Mouse (Mus musculus): ENCODE results near the gene Usp30.

Gene Usp30

DNA sequence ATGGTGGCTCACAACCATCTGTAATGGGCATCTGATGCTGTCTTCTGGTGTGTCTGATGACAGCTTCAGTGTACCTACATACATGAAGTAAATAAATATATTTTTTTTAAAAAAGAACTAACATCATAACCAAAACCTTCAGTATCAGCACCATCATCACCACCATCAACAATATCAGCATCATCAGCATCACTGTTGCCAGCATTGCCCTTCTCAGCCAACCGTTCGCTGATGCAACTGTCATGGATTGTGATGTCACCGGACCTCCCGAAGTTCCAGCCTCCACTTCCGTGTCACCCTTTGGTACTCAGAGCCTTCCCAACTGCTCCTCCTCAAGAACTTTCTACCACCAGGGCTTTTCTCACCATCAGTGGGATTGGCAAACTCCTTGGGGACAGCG is at the start of gene Usp30:
Gene Usp30 (plus strand): TSS at position 301 of the 400 bp plus-strand sequence.
- in situ Hi-C loops (cut with MboI): no loop called here

GRCm38 (mm10) chr5:114024390-114024789 is 40.9 kb upstream of the Usp30 start:
- in situ Hi-C loops (cut with MboI): no loop called here

DNA sequence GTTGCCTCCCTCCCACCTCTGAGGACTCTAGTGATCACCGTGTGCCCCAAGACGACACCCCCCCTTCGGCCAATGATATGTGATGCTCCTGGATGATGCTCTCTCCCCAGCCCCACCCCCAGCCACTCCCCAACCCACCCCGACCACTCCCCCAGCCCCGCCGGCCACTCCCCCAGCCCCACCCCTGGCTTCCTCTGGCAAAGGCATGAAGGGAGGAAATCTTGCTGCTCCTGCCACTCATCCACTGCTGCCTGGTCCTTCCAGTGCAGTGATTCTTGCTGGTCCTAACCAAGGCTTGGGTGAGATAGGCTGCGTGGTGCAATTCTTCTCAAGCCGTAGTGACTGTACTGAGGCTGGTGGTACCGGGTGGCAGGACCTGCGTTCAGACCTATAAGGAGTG is 40.4 kb upstream of the Usp30 start:
- in situ Hi-C loops (cut with MboI): no loop called here

DNA sequence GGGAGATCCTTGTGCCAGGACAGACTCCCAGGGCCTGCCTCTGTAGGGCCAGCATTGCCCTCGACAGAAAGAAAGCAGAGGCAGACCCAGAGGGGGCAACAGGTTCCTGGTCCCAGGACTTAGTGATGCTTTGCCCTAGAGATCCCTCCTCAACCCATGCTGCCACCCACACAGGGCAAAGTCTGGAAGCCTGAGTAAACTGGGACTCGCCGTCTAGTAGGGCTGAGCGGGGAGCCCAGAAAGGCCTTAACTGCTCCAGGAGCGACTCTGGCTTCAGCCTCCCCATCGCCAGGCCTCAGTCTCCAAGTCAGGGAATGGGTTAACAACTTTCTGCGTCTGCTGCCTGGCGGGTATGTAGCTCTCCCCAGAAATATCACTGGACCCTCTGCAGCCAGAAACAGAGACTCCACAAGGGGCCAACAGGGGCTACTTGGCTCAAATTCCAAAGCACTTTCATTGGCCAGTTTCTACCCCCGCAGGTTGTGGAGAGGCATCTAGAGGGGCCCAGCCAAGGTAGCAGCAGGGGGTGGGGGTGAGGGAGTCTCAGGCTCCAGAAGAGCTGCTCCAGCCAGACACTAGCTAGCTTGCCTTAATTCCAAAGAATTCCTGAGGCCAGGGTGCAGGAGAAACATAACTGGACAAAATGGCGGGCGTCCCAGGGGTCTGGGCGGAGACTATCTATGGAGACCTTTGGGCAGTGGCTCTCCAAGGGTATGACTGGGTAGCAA is 37.9 kb upstream of the Usp30 start:
- in situ Hi-C loops (cut with MboI): no loop called here

DNA sequence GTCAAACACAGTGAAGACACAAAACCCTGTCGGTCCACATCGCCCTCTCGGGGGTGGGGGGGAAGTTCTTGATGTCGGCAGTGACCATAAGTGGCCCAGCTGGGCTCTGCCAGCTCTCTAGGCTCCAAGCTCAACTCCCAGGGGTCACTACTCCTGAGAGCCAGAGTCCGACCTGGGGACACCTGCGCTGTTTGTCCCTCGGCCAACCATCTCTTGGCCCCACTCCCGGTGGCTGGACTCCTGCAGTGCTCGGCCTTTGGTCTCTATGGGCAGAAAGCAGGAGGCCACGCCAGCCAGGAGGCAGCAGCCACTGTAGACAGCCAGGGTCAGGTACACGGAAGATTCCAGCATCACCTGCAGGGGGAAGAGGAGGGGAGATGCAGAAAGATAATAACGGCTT is 37.1 kb upstream of the Usp30 start:
- in situ Hi-C loops (cut with MboI): no loop called here

DNA sequence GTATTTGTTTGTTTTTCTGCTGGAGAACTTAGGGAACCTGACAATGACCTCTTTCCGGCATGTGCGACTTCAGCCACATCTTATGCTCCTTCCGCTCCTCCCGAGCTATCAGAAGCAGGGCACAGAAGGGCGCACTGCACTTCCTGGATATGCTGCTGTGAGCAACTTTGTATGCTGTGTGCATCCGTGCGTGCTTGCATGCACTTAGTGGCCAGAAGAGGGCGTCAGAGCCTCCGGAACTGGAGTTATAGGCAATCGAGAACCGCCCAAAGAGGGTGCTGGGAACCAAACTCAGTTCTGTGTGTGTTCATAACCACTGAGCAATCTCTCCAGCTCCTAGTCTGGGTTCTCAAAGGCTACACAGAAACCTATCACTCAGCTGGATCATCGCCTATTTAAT is 34.6 kb upstream of the Usp30 start:
- in situ Hi-C loops (cut with MboI): no loop called here

DNA sequence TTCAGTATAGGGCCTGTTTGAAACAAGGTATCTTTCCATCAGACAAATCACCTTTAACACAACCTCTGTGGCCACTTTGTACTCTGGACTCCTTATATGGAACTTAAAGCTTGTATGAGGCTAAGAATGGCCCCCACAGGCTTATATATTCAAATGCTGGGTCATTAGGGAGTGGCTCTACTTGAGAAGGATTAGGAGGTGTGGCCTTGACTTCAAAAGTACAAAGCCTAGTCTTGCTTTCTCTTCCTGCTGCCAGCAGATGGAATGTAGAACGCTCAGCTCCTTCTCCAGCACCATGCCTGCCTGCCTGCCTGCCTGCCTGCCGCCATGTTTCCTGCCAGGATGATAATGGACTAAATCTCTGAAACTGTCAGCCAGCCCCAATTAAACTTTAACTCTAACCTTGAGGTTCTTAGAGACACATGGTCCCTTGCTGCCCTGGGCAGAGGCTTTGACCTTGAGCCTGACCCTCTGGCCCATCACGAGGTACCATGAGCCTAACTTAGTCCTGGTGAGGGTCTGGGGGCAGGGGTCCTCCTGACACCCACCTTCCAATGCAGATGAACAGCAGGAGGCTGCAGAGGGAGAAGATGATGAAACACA is 33.0 kb upstream of the Usp30 start:
- in situ Hi-C loops (cut with MboI): no loop called here

- in situ Hi-C loops (cut with MboI): no loop called here
These were observed 30.9 kb upstream of the Usp30 start for GRCm38 (mm10) chr5:114034393-114034792.

DNA sequence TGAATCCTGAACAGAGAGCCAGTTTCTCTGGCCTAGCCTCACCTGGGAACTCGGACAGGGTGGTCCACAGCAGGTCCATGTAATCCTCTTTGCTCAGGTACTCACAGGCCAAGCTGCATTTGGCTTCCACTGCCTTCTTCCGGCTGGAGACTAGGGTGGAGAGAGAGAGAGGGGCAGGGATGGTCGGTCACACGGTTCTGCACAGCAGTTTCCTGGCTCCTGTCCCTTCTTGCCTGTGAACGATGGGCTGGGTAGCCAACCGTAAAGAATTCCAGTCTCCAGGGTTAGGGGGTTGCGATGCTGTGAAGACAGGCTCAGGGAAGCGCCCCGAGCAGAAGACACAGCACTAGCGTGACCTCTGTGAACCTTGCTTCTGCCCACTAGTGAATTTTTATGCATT is 30.1 kb upstream of the Usp30 start:
- in situ Hi-C loops (cut with MboI): no loop called here

- in situ Hi-C loops (cut with MboI): loop anchor here (10.0 kb wide), 1 partner anchor 76 kb away; no protein-coding TSS in a partner anchor
These were observed 24.8 kb upstream of the Usp30 start for GRCm38 (mm10) chr5:114040508-114040907.

GRCm38 (mm10) chr5:114040911-114041310 is 24.4 kb upstream of the Usp30 start:
- in situ Hi-C loops (cut with MboI): loop anchor here (10.0 kb wide), 1 partner anchor 76 kb away; no protein-coding TSS in a partner anchor

GRCm38 (mm10) chr5:114041327-114041930 is 23.8 kb upstream of the Usp30 start:
- in situ Hi-C loops (cut with MboI): loop anchor here (10.0 kb wide), 1 partner anchor 77 kb away; no protein-coding TSS in a partner anchor

GRCm38 (mm10) chr5:114043800-114044199 is 21.5 kb upstream of the Usp30 start:
- in situ Hi-C loops (cut with MboI): loop anchor here (10.0 kb wide), 1 partner anchor 79 kb away; no protein-coding TSS in a partner anchor

GRCm38 (mm10) chr5:114045134-114045533 is 20.1 kb upstream of the Usp30 start:
- in situ Hi-C loops (cut with MboI): loop anchor here (10.0 kb wide), 1 partner anchor 80 kb away; no protein-coding TSS in a partner anchor

DNA sequence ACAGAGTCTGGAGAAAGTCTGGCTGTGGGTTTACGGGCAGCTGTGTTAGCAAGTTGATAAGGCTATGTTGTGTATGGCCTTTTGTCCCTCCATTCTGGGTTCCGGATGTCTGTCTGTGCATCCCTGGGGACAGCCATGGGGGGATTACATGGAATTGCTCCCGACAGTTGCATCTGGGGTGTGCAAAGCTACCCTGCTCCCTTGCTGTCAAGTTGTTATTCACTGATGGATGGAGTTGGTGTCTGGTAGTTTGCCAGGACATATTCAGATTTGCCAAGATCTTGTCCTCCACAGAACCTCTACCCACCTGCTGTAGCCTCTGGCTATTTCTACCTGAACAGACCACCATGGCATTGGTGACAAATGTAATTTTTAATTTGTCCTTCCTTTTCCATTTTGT is 19.1 kb upstream of the Usp30 start:
- in situ Hi-C loops (cut with MboI): loop anchor here (10.0 kb wide), 1 partner anchor 81 kb away; no protein-coding TSS in a partner anchor

- in situ Hi-C loops (cut with MboI): loop anchor here (10.0 kb wide), 1 partner anchor 82 kb away; no protein-coding TSS in a partner anchor
These were observed 18.7 kb upstream of the Usp30 start for GRCm38 (mm10) chr5:114046604-114047003.

- in situ Hi-C loops (cut with MboI): loop anchor here (10.0 kb wide), 1 partner anchor 82 kb away; no protein-coding TSS in a partner anchor
These were observed 18.1 kb upstream of the Usp30 start for GRCm38 (mm10) chr5:114047182-114047581.

- in situ Hi-C loops (cut with MboI): loop anchor here (10.0 kb wide), 1 partner anchor 84 kb away; no protein-coding TSS in a partner anchor
These were observed 16.4 kb upstream of the Usp30 start for GRCm38 (mm10) chr5:114048731-114049308.

DNA sequence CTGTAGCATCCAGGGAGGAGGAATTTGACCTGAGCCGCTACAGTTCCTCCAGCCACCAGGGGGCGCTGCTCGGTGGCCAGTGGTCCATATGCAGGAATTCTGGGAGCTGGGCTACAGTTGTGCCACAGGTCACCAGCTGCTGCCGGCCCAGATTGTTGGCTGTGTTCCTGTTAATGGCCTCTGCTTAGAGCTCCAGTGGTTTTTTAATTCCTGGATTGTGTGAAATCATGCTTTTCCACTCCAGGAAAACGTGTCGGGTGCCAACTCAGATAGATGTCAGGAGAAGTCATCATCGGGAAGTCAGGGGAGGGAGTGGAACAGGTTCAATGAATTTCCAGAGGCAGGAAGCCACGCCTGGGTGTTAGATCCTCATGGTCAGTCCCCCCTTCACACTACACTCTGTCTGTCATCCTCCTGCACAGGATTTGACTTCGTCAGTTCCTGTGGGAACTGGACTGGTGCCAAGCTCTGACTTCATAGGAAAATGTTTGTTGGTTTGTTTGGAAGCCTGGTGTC is 13.0 kb upstream of the Usp30 start:
- in situ Hi-C loops (cut with MboI): no loop called here

DNA sequence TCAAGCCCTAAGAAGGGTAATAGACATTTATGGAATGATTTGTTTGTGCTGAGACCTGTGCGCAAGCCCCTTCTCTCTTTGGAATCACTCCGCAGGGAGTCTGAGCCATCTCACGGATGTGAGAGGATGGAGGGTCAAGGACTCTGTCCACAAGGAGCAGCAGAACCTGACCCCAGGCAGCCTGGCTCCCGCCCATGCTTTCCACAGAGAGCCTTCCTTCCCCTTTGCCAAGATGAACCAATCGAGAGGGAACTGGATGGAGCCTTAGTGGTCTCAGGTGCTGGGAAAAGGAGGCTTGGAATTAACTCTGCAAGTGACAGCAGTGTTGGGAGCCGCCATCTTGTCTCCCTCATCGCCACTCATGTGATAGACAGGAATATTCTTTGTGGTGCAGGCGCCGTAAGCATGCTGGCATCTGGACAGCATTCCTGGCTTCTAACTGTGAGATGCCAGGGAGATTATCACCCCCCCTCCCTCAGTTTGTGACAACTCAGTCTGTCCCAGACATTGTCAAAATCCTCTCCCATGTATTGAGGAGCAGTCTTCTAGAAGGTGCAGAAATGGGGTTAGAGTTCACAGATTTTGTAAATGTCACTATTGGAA is 8.0 kb upstream of the Usp30 start:
- in situ Hi-C loops (cut with MboI): no loop called here

GRCm38 (mm10) chr5:114061675-114062074 is 3.6 kb upstream of the Usp30 start:
- in situ Hi-C loops (cut with MboI): no loop called here

DNA sequence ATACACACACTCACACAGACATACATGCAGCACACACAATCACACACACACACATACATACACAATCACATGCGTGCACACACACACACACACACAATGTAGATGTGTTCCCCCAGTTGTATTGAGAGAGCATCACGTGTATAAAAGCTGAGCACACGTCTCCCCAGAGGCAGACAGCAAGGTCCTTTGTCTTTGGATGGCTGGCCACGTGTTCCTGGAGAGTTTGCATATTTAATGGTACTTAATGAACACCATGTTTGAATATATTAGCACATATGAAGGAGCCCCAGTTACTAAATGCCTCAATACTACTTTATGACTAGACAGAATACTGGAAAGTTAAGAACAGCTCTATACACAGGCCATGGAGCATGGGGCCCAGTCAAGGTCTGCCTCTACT is 1.3 kb upstream of the Usp30 start:
- in situ Hi-C loops (cut with MboI): no loop called here

Data from mature B cell (primary cell).